Comparison of ENCODE assay signal across 8 mouse cellular contexts in genomic region chr7:30444154-30444970, GRCm38 (mm10). TPM values are rescaled to one million over a fixed set of nuclear protein-coding genes. Genes with fewer than 3 reads are reported as not detected.
DNase-seq lines count a peak whose midpoint lies in the region; ATAC-seq lines count a peak whose summit lies in the region.

No protein-coding gene starts in this region.

- peaks cover 27% of the 10 kb centered on the region for H3K9me3 ChIP-seq in megakaryocyte, embryonic 14.5 days
- no peaks in the 10 kb centered on the region for H3K9me3 ChIP-seq in hindbrain, embryonic 11.5 days (ENCODE audit: control insufficient read depth, low read length)
- no peaks in the 10 kb centered on the region for H3K9me3 ChIP-seq in midbrain, embryonic 16.5 days (replicated peaks; ENCODE audit: control insufficient read depth, low read length, poor library complexity, severe bottlenecking)

- peak overlapping the region; percentile 89 for H3K4me3 ChIP-seq in megakaryocyte, embryonic 14.5 days (replicated peaks)
- peak overlapping the region; percentile 66 for H3K4me3 ChIP-seq in hindbrain, embryonic 11.5 days (ENCODE audit: low read depth, low read length)
- H3K4me3 ChIP-seq in midbrain, embryonic 16.5 days (ENCODE audit: low read depth, low read length) = peak overlapping the region; percentile 73

- peak overlapping the region; percentile 80 for H3K4me2 ChIP-seq in hindbrain, embryonic 11.5 days (replicated peaks; ENCODE audit: low read depth, low read length)
- H3K4me2 ChIP-seq in midbrain, embryonic 16.5 days (ENCODE audit: low read length) = peak overlapping the region; percentile 93

- H3K36me3 ChIP-seq in megakaryocyte, embryonic 14.5 days (replicated peaks; ENCODE audit: low read length) = no peaks in the 10 kb centered on the region
- 0 out of 2 replicates have a peak, but pooled peaks cover 6% of the 10 kb centered on the region for H3K36me3 ChIP-seq in hindbrain, embryonic 11.5 days (ENCODE audit: control insufficient read depth, insufficient read depth, low read length)
- H3K36me3 ChIP-seq in midbrain, embryonic 16.5 days (ENCODE audit: control insufficient read depth, insufficient read depth, low read length) = peaks cover 18% of the 10 kb centered on the region; the same call in 1 of the 2 replicates

- DNase-seq in embryo, embryonic 9.5 days (ENCODE audit: extremely low spot score) = peak; percentile 53
- DNase-seq in hindbrain, embryonic 11.5 days (ENCODE audit: low spot score) = peak; percentile 84
- DNase-seq in left cerebral cortex, postnatal 36 days (ENCODE audit: low spot score in 2 of 2) = peak; percentile 61 to 80
- no peak for DNase-seq in urinary bladder, adult 18-20 months (ENCODE audit: low spot score in 2 of 2)

- no peak for ATAC-seq in megakaryocyte, adult 5-6 weeks (ENCODE audit: poor library complexity, severe bottlenecking)
- ATAC-seq in hindbrain, embryonic 11.5 days (ENCODE audit: low FRiP score) = peak; percentile 62
- peak; percentile 60 for ATAC-seq in midbrain, embryonic 16.5 days
- ATAC-seq in inflammation-experienced regulatory T-cells, adult 6 months = no peak

- H3K27me3 ChIP-seq in megakaryocyte, embryonic 14.5 days (replicated peaks) = peaks cover 88% of the 10 kb centered on the region
- H3K27me3 ChIP-seq in hindbrain, embryonic 11.5 days (ENCODE audit: control insufficient read depth, insufficient read depth, low read length) = no peaks in the 10 kb centered on the region; the same call in 1 of the 2 replicates
- H3K27me3 ChIP-seq in midbrain, embryonic 16.5 days (ENCODE audit: control insufficient read depth, insufficient read depth, low read depth, low read length) = no peaks in the 10 kb centered on the region

- H3K9ac ChIP-seq in hindbrain, embryonic 11.5 days (ENCODE audit: low read depth, low read length) = peak overlapping the region; percentile 89
- H3K9ac ChIP-seq in midbrain, embryonic 16.5 days (ENCODE audit: low read depth, low read length) = peak overlapping the region; percentile 96

- H3K4me1 ChIP-seq in megakaryocyte, embryonic 14.5 days = peaks cover 19% of the 10 kb centered on the region
- H3K4me1 ChIP-seq in hindbrain, embryonic 11.5 days (replicated peaks; ENCODE audit: control insufficient read depth, insufficient read depth, low read length) = peaks cover 3% of the 10 kb centered on the region
- peaks cover 25% of the 10 kb centered on the region for H3K4me1 ChIP-seq in midbrain, embryonic 16.5 days (ENCODE audit: control insufficient read depth, insufficient read depth, low read length)

- peak overlapping the region; percentile 96 for H3K27ac ChIP-seq in hindbrain, embryonic 11.5 days (ENCODE audit: low read depth, low read length)
- peak overlapping the region; percentile 98 for H3K27ac ChIP-seq in midbrain, embryonic 16.5 days (ENCODE audit: low read length)

- WGBS in hindbrain, embryonic 11.5 days = 1% methylated on average over 38 of the region's 38 CpGs
- WGBS in midbrain, embryonic 16.5 days = under 1% methylated on average over 34 of the region's 38 CpGs

- intact Hi-C loops in left cerebral cortex, postnatal 36 days (cut with DNase I) = loop anchor here (5.0 to 10.0 kb wide), 2 partner anchors 48 to 90 kb away; partner anchors contain the start of genes Arhgap33 and Prodh2

RNA-seq across cellular contexts. Expression of gene Aplp1, which starts 1.0 kb away (rescaled TPM):
- polyA plus RNA-seq in megakaryocyte, embryonic 14.5 days (2012; ENCODE audit: insufficient read depth, low replicate concordance) = 2.1 and 5.5 TPM in 2 replicates
- 0.07 and 0.25 TPM in 2 replicates for total RNA-seq in megakaryocyte, adult 5-6 weeks (2015)
- 0.08 TPM in 1 of 2 replicates, not detected in the other for total RNA-seq in megakaryocyte, adult 5-6 weeks (2017)
- 165 and 169 TPM in 2 replicates for polyA plus RNA-seq in hindbrain, embryonic 11.5 days (2014; fragmentation: Nextera tagmentation; extraction: Ambion mirVana)
- total RNA-seq in left cerebral cortex, postnatal 36 days (2021) = 1,000 to 10,000 TPM; 1,238 to 1,418 TPM
- 761 and 788 TPM in 2 replicates for polyA plus RNA-seq in midbrain, embryonic 16.5 days (2015; fragmentation: Nextera tagmentation; extraction: Ambion mirVana)
- polyA plus RNA-seq in inflammation-experienced regulatory T-cells, adult 6 months (2017; shearing (Covaris generic)) = 1 to 10 TPM; 6.0 to 7.4 (median 6.0) TPM

RNA-seq across cellular contexts. Expression of gene Kirrel2, which starts 13.1 kb away (rescaled TPM):
- polyA plus RNA-seq in megakaryocyte, embryonic 14.5 days (2012; ENCODE audit: insufficient read depth, low replicate concordance) = not detected in 2 replicates
- not detected in 2 replicates for total RNA-seq in megakaryocyte, adult 5-6 weeks (2015)
- total RNA-seq in megakaryocyte, adult 5-6 weeks (2017) = 0.07 TPM in 1 of 2 replicates, not detected in the other
- 18.6 and 25.8 TPM in 2 replicates for polyA plus RNA-seq in hindbrain, embryonic 11.5 days (2014; fragmentation: Nextera tagmentation; extraction: Ambion mirVana)
- 10 to 100 TPM; 12.9 to 17.8 TPM for total RNA-seq in left cerebral cortex, postnatal 36 days (2021)
- 0.67 and 0.73 TPM in 2 replicates for polyA plus RNA-seq in midbrain, embryonic 16.5 days (2015; fragmentation: Nextera tagmentation; extraction: Ambion mirVana)
- polyA plus RNA-seq in inflammation-experienced regulatory T-cells, adult 6 months (2017; shearing (Covaris generic)) = not detected

RNA-seq across cellular contexts. Expression of gene Nphs1, which starts 13.8 kb away (rescaled TPM):
- not detected in 2 replicates for polyA plus RNA-seq in megakaryocyte, embryonic 14.5 days (2012; ENCODE audit: insufficient read depth, low replicate concordance)
- not detected in 2 replicates for total RNA-seq in megakaryocyte, adult 5-6 weeks (2015)
- total RNA-seq in megakaryocyte, adult 5-6 weeks (2017) = 0.29 TPM in 1 of 2 replicates, not detected in the other
- 3.3 and 4.5 TPM in 2 replicates for polyA plus RNA-seq in hindbrain, embryonic 11.5 days (2014; fragmentation: Nextera tagmentation; extraction: Ambion mirVana)
- under 1 TPM; 0.99 to 1.00 TPM for total RNA-seq in left cerebral cortex, postnatal 36 days (2021)
- polyA plus RNA-seq in midbrain, embryonic 16.5 days (2015; fragmentation: Nextera tagmentation; extraction: Ambion mirVana) = 0.46 and 0.50 TPM in 2 replicates
- under 1 TPM in 1 of 3 experiments, not detected in 2; 0.11 TPM for polyA plus RNA-seq in inflammation-experienced regulatory T-cells, adult 6 months (2017; shearing (Covaris generic))

RNA-seq across cellular contexts. Expression of gene Nfkbid, which starts 22.8 kb away (rescaled TPM):
- polyA plus RNA-seq in megakaryocyte, embryonic 14.5 days (2012; ENCODE audit: insufficient read depth, low replicate concordance) = 8.3 and 10.0 TPM in 2 replicates
- 23.0 and 28.6 TPM in 2 replicates for total RNA-seq in megakaryocyte, adult 5-6 weeks (2015)
- 13.3 and 17.2 TPM in 2 replicates for total RNA-seq in megakaryocyte, adult 5-6 weeks (2017)
- 1.5 and 1.8 TPM in 2 replicates for polyA plus RNA-seq in hindbrain, embryonic 11.5 days (2014; fragmentation: Nextera tagmentation; extraction: Ambion mirVana)
- 1 to 10 TPM; 2.9 to 3.6 TPM for total RNA-seq in left cerebral cortex, postnatal 36 days (2021)
- polyA plus RNA-seq in midbrain, embryonic 16.5 days (2015; fragmentation: Nextera tagmentation; extraction: Ambion mirVana) = 2.7 and 2.9 TPM in 2 replicates
- polyA plus RNA-seq in inflammation-experienced regulatory T-cells, adult 6 months (2017; shearing (Covaris generic)) = 10 to 100 TPM; 37.3 to 50.8 (median 41.1) TPM

RNA-seq across cellular contexts. Expression of gene Hcst, which starts 24.7 kb away (rescaled TPM):
- polyA plus RNA-seq in megakaryocyte, embryonic 14.5 days (2012; ENCODE audit: insufficient read depth, low replicate concordance) = 11.1 and 14.2 TPM in 2 replicates
- 45.8 and 47.6 TPM in 2 replicates for total RNA-seq in megakaryocyte, adult 5-6 weeks (2015)
- total RNA-seq in megakaryocyte, adult 5-6 weeks (2017) = 13.3 and 18.5 TPM in 2 replicates
- polyA plus RNA-seq in hindbrain, embryonic 11.5 days (2014; fragmentation: Nextera tagmentation; extraction: Ambion mirVana) = 0.39 and 0.62 TPM in 2 replicates
- total RNA-seq in left cerebral cortex, postnatal 36 days (2021) = 1 to 10 TPM; 1.2 to 2.1 TPM
- not detected in 2 replicates for polyA plus RNA-seq in midbrain, embryonic 16.5 days (2015; fragmentation: Nextera tagmentation; extraction: Ambion mirVana)
- polyA plus RNA-seq in inflammation-experienced regulatory T-cells, adult 6 months (2017; shearing (Covaris generic)) = 100 to 1,000 TPM; 484 to 574 (median 552) TPM

Comparison
In these comparisons a context has a peak if more than half of its experiments do, and no peak if none do; other contexts are left out.
1. ATAC-seq: peak in hindbrain, embryonic 11.5 days (single experiment) and midbrain, embryonic 16.5 days (single experiment); none in megakaryocyte, adult 5-6 weeks (single experiment) and inflammation-experienced regulatory T-cells, adult 6 months (single experiment).
2. DNase-seq: peak in embryo, embryonic 9.5 days (single experiment), hindbrain, embryonic 11.5 days (single experiment) and left cerebral cortex, postnatal 36 days (2 of 2); none in urinary bladder, adult 18-20 months (0 of 2).
3. RNA of gene Aplp1, which starts 1.0 kb away (polyA plus RNA-seq): 761 to 788 TPM in midbrain, embryonic 16.5 days and 165 to 169 TPM in hindbrain, embryonic 11.5 days; 6.0 to 7.4 TPM in inflammation-experienced regulatory T-cells, adult 6 months and 2.1 to 5.5 TPM in megakaryocyte, embryonic 14.5 days; every median in the first group is over 10 times any median in the second.
4. RNA of gene Kirrel2, which starts 13.1 kb away (polyA plus RNA-seq): 18.6 to 25.8 TPM in hindbrain, embryonic 11.5 days; 0.67 to 0.73 TPM in midbrain, embryonic 16.5 days, not detected in megakaryocyte, embryonic 14.5 days and not detected in inflammation-experienced regulatory T-cells, adult 6 months; every median in the first group is over 10 times any median in the second.
5. Peak in every context shown above with its lines, with median percentiles within 50 percentile points of each other: H3K4me3 ChIP-seq.